Mouse (Mus musculus) cerebellum, adult 2 months (tissue): ENCODE measurements around the gene Saxo1. TPM values are rescaled to one million over a fixed set of nuclear protein-coding genes. Genes with fewer than 3 reads are reported as not detected.

Source experiments
- DNase-seq, 2 experiments: peaks; one replicate each; pipeline ENCODE4 v3.0.0; 2021
- H3K27ac ChIP-seq: fragments of 200-500 bp; 2 replicates; pipeline ENCODE4 v1.5.1; 2012; ENCODE audit warnings: low read length, control low read depth, inconsistent platforms; ENCODE audit not compliant: insufficient read depth
- H3K27me3 ChIP-seq: fragments of 200-500 bp; 2 replicates; pipeline ENCODE4 v1.6.1; 2012; ENCODE audit warnings: inconsistent platforms, mild to moderate bottlenecking, low read length, moderate library complexity; ENCODE audit not compliant: control insufficient read depth, insufficient read depth
- H3K4me1 ChIP-seq: fragments of 200-500 bp; 2 replicates; pipeline ENCODE4 v1.6.1; 2011; ENCODE audit warnings: low read length; ENCODE audit not compliant: control insufficient read depth, insufficient read depth
- H3K4me3 ChIP-seq: fragments of 200-500 bp; replicated peaks from 2 replicates; pipeline ENCODE3; 2011; ENCODE audit warnings: mild to moderate bottlenecking, low read depth, low read length, control low read depth; ENCODE audit not compliant: insufficient read depth
- CTCF ChIP-seq: fragments of 200-500 bp; IDR thresholded peaks from 2 replicates; pipeline ENCODE4 v1.5.1; 2011; ENCODE audit warnings: low read depth, mild to moderate bottlenecking, control low read depth, low read length, moderate library complexity, borderline replicate concordance; ENCODE audit not compliant: insufficient read depth
- POLR2A ChIP-seq: fragments of 200-500 bp; IDR thresholded peaks from 2 replicates; pipeline ENCODE4 v1.6.1; 2011; ENCODE audit warnings: low read length, control low read depth, borderline replicate concordance; ENCODE audit not compliant: insufficient read depth
- whole genome bisulfite sequencing: fragments of 180-500 bp; shearing (Covaris S2); methylation state at CpG from one replicate; pipeline ENCODE4 v1.1.7; 2018; 5-methylcytosine and 5-hydroxymethylcytosine counted together
- polyA plus RNA-seq: library from polyadenylated mRNA; depleted of rRNA; stranded (reverse); fragments of >200 nt; gene quantifications from 2 replicates; pipeline ENCODE4 v1.2.3, GENCODE M21; 2012; rRNA removed

Saxo1 gene
- polyA plus RNA-seq, 1 experiment: not detected

DNA sequence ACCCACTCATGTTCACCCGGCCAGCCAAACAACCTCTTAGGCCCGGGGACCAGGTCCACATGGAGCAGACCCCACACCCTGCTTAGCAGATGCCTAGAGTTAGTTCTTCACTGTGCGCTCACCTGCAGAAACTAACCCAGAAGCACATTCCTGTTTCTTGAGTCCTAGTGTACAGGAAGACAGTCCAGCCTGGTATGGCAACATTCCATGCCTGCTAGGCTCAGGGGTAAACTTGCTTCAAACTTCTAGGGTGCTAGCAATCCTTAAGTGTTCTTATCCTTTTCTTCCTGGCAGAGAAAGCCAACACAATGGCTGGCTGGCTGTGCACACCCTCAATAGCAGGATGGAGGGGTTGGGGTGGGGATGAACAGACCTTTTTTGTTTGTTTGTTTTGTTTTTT is 147.2 kb downstream of the Saxo1 start:
- TF ChIP-seq POLR2A: no peak
- no peak for TF ChIP-seq CTCF
- WGBS: 98% methylated on average over 3 of the region's 3 CpGs

DNA sequence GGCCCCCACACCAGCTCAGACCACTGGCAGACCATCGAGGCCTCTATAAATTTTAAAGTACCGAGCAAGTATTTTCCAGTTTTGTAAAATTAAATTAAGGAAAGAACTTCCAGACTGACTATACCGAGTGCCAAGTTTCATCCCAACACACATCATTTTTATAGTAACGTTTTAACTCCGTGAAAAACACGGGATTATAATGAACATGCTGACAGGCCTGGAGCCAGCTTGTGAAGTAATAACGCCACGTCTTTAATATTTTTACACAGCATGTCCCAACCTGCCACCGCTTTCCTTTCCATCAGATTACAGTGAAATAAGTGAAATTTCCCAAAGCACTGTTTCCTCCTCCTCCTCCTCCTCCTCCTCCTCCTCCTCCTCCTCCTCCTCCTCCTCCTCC is 149.7 kb downstream of the Saxo1 start:
- WGBS: 82% methylated on average over 9 of the region's 9 CpGs
- H3K27ac ChIP-seq: no peak overlapping the region
- H3K4me1 ChIP-seq: peaks cover 5% of the 10 kb centered on the region; the same call in 1 of the 2 replicates
- no peak for DNase-seq
- no peaks in the 10 kb centered on the region for H3K27me3 ChIP-seq
- TF ChIP-seq CTCF (no peak), POLR2A (no peak)
- no peak overlapping the region for H3K4me3 ChIP-seq

More for the DNA sequence above, 147.2 kb downstream of the Saxo1 start:
- DNase-seq: no peak
- H3K4me1 ChIP-seq: peaks cover 5% of the 10 kb centered on the region; the same call in 1 of the 2 replicates
- no peak overlapping the region for H3K27ac ChIP-seq
- no peaks in the 10 kb centered on the region for H3K27me3 ChIP-seq
- no peak overlapping the region for H3K4me3 ChIP-seq

DNA sequence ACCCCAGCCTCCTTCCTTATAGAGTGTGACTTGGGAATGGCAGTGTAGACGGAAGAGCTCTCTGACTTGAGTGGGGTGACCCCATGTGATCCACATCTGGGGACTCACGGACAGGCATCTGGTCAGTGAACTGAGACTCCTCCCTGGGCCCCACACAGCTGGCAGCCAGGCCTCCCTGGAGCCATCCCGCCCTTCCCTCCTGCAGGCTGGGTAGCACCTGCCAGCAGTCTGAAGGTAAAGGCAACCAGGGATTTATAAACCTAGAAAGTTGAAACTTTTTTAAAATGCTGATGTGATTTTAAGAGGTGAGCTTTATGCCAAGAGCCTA is 151.0 kb downstream of the Saxo1 start:
- TF ChIP-seq CTCF (no peak), POLR2A (no peak)
- Histone ChIP-seq H3K4me3 (no peak overlapping the region), H3K4me1 (peaks cover 5% of the 10 kb centered on the region; the same call in 1 of the 2 replicates), H3K27me3 (no peaks in the 10 kb centered on the region), H3K27ac (no peak overlapping the region)
- no peak for DNase-seq
- 89% methylated on average over 3 of the region's 3 CpGs for WGBS

DNA sequence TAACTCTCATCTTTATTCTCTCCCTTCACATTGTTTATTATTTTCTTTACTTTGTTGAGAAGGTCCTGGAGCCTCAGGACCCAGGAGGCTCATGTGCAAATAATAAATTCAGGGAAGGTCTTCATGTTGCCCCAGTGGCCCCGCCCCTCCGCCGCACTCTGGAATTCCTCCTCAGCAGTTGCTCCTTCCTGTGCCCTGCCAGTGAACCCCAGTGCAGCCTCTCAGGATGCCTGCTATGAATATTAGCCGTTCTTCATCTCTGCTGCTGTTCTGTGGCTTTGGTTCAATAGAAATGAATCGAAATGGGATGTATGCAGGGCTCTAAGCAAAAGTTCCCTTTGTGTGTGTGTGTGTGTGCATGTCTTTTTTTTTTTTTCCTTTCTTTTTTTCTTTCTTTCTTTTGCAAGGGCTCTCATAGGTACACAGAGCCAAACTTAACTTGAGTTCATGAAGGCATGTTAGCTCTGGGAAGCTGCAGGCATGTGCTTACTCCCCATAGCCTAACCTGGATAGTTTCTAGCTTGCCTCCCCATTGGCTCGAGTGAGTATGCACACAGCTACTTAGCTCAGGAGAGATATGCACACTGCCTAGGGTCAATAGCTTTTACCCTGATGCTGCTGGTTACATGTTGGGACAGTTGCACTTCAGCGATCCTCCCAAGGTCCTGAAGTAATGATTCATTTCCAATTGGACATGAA is 151.5 kb downstream of the Saxo1 start:
- TF ChIP-seq CTCF (no peak), POLR2A (no peak)
- DNase-seq: no peak
- WGBS: 80% methylated on average over 7 of the region's 7 CpGs
- H3K27me3 ChIP-seq: no peaks in the 10 kb centered on the region
- no peak overlapping the region for H3K4me3 ChIP-seq
- H3K27ac ChIP-seq: no peak overlapping the region
- peaks cover 5% of the 10 kb centered on the region; the same call in 1 of the 2 replicates for H3K4me1 ChIP-seq

DNA sequence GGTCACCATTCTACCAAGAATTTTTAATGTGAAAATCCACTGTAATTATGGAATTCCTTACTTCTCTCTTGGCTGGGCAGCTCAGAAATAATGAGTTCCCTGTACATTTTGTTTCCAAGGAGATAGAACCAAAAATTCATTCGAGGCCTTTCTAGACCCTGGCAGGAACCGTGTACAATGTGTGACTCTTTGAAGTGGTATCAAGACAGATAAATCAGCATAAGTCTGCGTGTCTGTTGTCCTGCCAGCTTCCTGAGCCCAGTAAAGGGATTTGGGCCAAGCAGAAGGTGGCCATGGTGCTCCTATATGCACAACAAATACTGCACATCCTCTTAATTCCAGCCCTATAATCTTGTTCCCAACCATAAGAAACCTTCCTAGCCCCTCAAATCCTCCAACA is 157.0 kb downstream of the Saxo1 start:
- Histone ChIP-seq H3K27me3 (no peaks in the 10 kb centered on the region), H3K4me1 (no peaks in the 10 kb centered on the region), H3K4me3 (no peak overlapping the region), H3K27ac (no peak overlapping the region)
- no peak for DNase-seq
- 30% methylated on average over 3 of the region's 3 CpGs for WGBS
- no peak for TF ChIP-seq CTCF

DNA sequence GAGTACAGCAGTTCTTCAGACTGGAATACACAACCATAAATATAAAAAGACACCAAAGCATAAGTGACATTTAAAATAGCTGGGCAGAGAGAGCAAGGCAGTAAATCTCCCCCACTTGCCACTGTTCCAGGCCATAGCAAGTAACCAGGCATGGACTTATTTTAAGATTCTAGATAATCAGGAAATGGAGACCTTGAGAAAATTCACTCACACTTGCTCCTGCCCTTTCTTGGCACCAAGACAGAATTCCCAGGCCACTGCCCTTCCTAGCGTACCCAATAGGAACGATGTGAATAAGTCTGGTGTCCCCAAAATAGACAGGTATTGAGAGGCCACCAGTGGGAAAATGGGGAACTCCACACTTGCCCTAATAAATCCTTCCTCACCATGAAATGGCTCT is 160.7 kb downstream of the Saxo1 start:
- 83% methylated on average over 2 of the region's 2 CpGs for WGBS
- no peak overlapping the region for H3K4me3 ChIP-seq
- no peak overlapping the region for H3K27ac ChIP-seq
- TF ChIP-seq POLR2A: no peak
- TF ChIP-seq CTCF: no peak
- DNase-seq: no peak
- H3K27me3 ChIP-seq: no peaks in the 10 kb centered on the region
- H3K4me1 ChIP-seq: no peaks in the 10 kb centered on the region

DNA sequence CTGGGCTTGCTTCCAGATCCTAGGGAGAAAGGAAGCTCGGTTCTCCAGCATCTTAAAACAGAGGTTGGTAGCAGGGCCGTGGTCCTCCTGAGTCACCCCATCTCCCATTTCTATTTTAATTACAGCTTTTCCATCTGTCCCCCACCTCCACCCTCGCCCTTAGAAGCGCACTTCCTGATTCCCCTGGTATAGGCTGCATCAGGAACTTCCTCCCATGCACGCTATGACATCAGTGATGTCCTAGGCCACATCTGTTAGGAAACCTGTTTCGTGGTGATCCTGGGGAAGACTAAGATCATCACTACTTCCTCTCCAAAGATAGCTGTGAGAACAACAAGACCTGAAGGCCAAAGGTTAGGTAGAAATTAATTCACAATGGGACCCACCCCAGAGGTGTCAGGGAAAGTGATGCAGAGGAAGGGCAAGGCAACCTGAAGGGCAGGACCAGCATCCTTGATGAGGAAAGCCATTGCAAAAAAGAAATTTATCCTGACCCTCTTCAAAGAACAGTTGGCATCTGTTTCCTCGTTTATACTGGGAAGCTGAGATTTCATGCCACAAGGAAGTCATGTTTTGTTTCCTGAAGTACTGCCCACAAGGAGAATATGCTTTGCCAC is 161.3 kb downstream of the Saxo1 start:
- Histone ChIP-seq H3K4me1 (no peaks in the 10 kb centered on the region), H3K27ac (no peak overlapping the region), H3K4me3 (no peak overlapping the region), H3K27me3 (no peaks in the 10 kb centered on the region)
- 72% methylated on average over 7 of the region's 7 CpGs for WGBS
- no peak for DNase-seq
- TF ChIP-seq CTCF (no peak), POLR2A (no peak)

DNA sequence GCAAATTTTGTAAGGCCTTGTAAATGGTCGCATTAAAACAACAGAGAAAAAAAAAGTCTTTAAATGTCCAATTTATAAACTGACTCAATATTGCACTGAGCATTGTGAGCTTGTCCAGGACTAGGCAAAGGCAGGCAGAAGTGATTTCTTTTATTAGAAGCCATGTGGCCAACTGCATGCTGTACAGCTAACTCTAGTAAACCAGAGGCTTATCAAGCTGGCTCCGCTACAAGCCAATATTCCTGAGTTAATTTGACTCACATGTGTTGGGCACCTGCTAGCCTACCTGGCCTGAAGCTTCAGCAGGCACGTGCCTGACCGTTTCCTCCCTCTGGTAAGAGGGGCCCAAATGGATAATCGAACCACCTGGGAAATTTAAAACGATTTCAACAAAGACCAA is 162.5 kb downstream of the Saxo1 start:
- DNase-seq: no peak

More for the DNA sequence above, 162.5 kb downstream of the Saxo1 start:
- Histone ChIP-seq H3K27ac (no peak overlapping the region), H3K4me1 (no peaks in the 10 kb centered on the region), H3K27me3 (no peaks in the 10 kb centered on the region), H3K4me3 (no peak overlapping the region)
- 86% methylated on average over 6 of the region's 6 CpGs for WGBS
- TF ChIP-seq CTCF (no peak), POLR2A (no peak)

Other genes with a start within 250 kb of the Saxo1 start
- gene Rraga, start 17.3 kb upstream of the Saxo1 start, polyA plus RNA-seq: 150 and 151 TPM in 2 replicates
- gene Haus6, start 53.7 kb upstream of the Saxo1 start, polyA plus RNA-seq: 4.4 and 4.8 TPM in 2 replicates
- gene Plin2, start 111.7 kb upstream of the Saxo1 start, polyA plus RNA-seq: 25.5 and 26.7 TPM in 2 replicates
- 9.1 and 9.9 TPM in 2 replicates for gene Dennd4c, start 190.2 kb upstream of the Saxo1 start, polyA plus RNA-seq